Mouse (Mus musculus) limb, embryonic 14.5 days (tissue): ENCODE results near the gene Tmem52b. TPM values are rescaled to one million over a fixed set of nuclear protein-coding genes. Genes with fewer than 3 reads are reported as not detected.
"Not testable (repeated sequence)": the region's sequence is repeated elsewhere in the genome, so short reads cannot be mapped to it uniquely, and the experiment has no call there.

Source experiments
- ATAC-seq: fragments of 200-750 bp; cut with Nextera tagmentation; 2 replicates; pipeline ENCODE4 v1.8.0; 2017; ENCODE audit warnings: low read depth, moderate number of reproducible peaks, moderate TSS enrichment; ENCODE audit not compliant: low FRiP score
- DNase-seq: peaks from one replicate; pipeline ENCODE4 v3.0.0-alpha.2; 2015; ENCODE audit warnings: low spot score
- H3K27ac ChIP-seq: fragments of 300-500 bp; sonication (generic); replicated peaks from 2 replicates; pipeline ENCODE4 v1.5.1; 2014; ENCODE audit warnings: low read depth, mild to moderate bottlenecking, low read length, moderate library complexity, mixed read lengths
- H3K27me3 ChIP-seq: fragments of 300-500 bp; sonication (generic); 2 replicates; pipeline ENCODE4 v1.6.1; 2014; ENCODE audit warnings: low read length, mixed read lengths; ENCODE audit not compliant: control insufficient read depth, insufficient read depth
- H3K36me3 ChIP-seq: fragments of 300-500 bp; sonication (generic); 2 replicates; pipeline ENCODE4 v1.6.1; 2014; ENCODE audit warnings: mild to moderate bottlenecking, low read length, moderate library complexity, mixed read lengths; ENCODE audit not compliant: control insufficient read depth, insufficient read depth
- H3K4me1 ChIP-seq: fragments of 300-500 bp; sonication (generic); 2 replicates; pipeline ENCODE4 v1.6.1; 2014; ENCODE audit warnings: antibody characterized with exemption, low read length, mixed read lengths; ENCODE audit not compliant: control insufficient read depth, insufficient read depth
- H3K4me2 ChIP-seq: fragments of 300-500 bp; sonication (generic); replicated peaks from 2 replicates; pipeline ENCODE4 v1.6.1; 2014; ENCODE audit warnings: low read depth, mild to moderate bottlenecking, low read length, moderate library complexity; ENCODE audit not compliant: severe bottlenecking
- H3K4me3 ChIP-seq: fragments of 300-500 bp; sonication (generic); replicated peaks from 2 replicates; pipeline ENCODE4 v1.5.1; 2014; ENCODE audit warnings: low read length
- H3K9ac ChIP-seq: fragments of 300-500 bp; sonication (generic); 2 replicates; pipeline ENCODE4 v1.6.1; 2014; ENCODE audit warnings: mild to moderate bottlenecking, low read depth, low read length, moderate library complexity; ENCODE audit not compliant: severe bottlenecking
- H3K9me3 ChIP-seq: fragments of 300-500 bp; sonication (generic); 2 replicates; pipeline ENCODE4 v1.6.1; 2016; ENCODE audit warnings: low read length; ENCODE audit not compliant: control insufficient read depth
- POLR2A ChIP-seq: fragments of 200-500 bp; IDR thresholded peaks from 2 replicates; pipeline ENCODE4 v1.8.0; 2012; ENCODE audit warnings: inconsistent platforms, mild to moderate bottlenecking, moderate library complexity, borderline replicate concordance; ENCODE audit not compliant: insufficient read depth, insufficient read length; ENCODE audit errors: extremely low read depth
- WGBS: fragments of 180-500 bp; shearing (Covaris S2); extraction: QIAGEN DNeasy Blood & Tissue Kit; methylation state at CpG from one replicate; pipeline ENCODE4 v1.1.7; 2014; 5-methylcytosine and 5-hydroxymethylcytosine counted together
- polyA plus RNA-seq, 2 experiments: library from polyadenylated mRNA; depleted of rRNA in 1 of 2; stranded (reverse) in 1 of 2; unstranded in 1 of 2; fragments of >200 nt; fragmentation: Nextera tagmentation in 1 of 2; extraction: Ambion mirVana in 1 of 2; gene quantifications; 2 replicates each; pipeline versions ENCODE4 v1.2.1 to v1.2.3; 2012 to 2014

Tmem52b gene
- polyA plus RNA-seq, 2 experiments, result not detected

DNA sequence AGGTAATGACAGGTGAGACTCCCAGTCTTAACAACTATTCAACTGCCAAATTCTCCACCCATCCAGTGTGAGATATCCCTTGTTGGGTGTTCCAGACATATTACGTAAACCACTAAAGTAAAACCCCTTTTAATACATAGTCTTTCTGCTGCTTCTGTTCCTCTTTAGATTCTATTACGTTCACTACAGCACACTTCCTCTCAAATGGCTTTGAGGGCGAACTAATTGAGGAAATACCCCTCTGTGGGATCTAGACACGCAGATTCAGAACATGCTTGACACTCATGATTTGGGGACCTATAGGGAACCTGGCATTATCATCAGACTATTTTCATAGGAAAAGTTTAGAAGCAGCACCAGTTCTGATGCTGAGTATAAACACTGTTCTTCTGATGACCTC lies 17.4 kb upstream of the Tmem52b start:
- H3K4me1 ChIP-seq, result no peaks in the 10 kb centered on the region
- no peak overlapping the region for H3K4me2 ChIP-seq
- H3K9me3 ChIP-seq, result no peaks in the 10 kb centered on the region
- no peak for ATAC-seq
- DNase-seq, result no peak
- H3K4me3 ChIP-seq, result no peak overlapping the region
- H3K9ac ChIP-seq, result no peak overlapping the region
- H3K27me3 ChIP-seq, result no peaks in the 10 kb centered on the region
- H3K27ac ChIP-seq, result no peak overlapping the region
- no peaks in the 10 kb centered on the region for H3K36me3 ChIP-seq
- no peak for TF ChIP-seq POLR2A
- WGBS, result 73% methylated on average over 4 of the region's 4 CpGs

DNA sequence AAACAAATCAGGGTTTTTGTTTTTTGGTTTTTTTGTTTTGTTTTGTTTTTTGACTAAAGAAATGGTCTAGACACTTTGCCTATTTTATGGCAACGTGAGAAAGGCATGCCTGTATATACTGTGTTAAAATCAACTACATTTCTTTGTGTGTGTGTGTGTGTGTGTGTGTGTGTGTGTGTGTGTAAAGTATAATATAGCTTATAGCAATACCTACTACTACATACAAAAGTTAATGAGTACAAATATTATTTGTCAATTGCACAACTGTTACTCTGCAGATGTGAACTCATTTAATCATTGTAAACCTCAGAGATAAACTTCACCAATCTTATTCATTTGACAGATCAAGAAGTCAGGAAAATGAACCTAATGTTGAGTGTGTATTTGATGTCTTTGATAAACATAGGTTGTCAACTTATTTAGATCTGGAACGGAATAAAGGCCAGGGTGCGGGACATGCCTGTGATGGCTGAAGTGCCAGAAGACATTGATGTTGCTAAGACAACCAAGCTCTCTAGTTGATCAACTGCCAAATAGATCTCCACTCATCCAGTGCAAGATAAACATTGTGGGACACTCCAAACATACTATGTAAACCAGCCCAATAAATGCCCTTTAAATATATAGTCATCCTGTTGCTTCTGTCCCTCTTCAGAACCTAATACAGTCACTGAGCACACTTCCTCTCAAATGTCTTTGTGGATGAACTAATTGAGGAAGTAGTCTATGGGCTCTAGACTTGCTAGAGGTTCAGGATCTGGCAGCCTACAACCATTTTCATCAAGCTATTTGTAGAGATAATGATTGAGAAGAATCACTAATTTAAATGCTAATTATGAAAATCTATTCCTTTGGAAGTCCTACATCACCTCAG lies 14.8 kb upstream of the Tmem52b start:
- Histone ChIP-seq H3K9me3 (peaks cover 6% of the 10 kb centered on the region; the same call in 1 of the 2 replicates), H3K36me3 (no peaks in the 10 kb centered on the region), H3K27me3 (no peaks in the 10 kb centered on the region), H3K4me3 (no peak overlapping the region), H3K27ac (no peak overlapping the region), H3K4me1 (no peaks in the 10 kb centered on the region), H3K9ac (no peak overlapping the region), H3K4me2 (no peak overlapping the region)
- no peak for ATAC-seq
- TF ChIP-seq POLR2A, result no peak
- DNase-seq, result no peak
- 92% methylated on average over 3 of the region's 3 CpGs for WGBS

- not testable (repeated sequence) for H3K9ac ChIP-seq, DNase-seq, H3K27me3 ChIP-seq, H3K36me3 ChIP-seq, H3K27ac ChIP-seq, H3K4me1 ChIP-seq, H3K4me2 ChIP-seq, H3K4me3 ChIP-seq, ATAC-seq
- peaks cover 13% of the 10 kb centered on the region; the same call in 1 of the 2 replicates for H3K9me3 ChIP-seq
- WGBS, result 82% methylated on average over 1 of the region's 1 CpGs
Observed at GRCm38 (mm10) chr6:129499516-129499915, 12.8 kb upstream of the Tmem52b start.

DNA sequence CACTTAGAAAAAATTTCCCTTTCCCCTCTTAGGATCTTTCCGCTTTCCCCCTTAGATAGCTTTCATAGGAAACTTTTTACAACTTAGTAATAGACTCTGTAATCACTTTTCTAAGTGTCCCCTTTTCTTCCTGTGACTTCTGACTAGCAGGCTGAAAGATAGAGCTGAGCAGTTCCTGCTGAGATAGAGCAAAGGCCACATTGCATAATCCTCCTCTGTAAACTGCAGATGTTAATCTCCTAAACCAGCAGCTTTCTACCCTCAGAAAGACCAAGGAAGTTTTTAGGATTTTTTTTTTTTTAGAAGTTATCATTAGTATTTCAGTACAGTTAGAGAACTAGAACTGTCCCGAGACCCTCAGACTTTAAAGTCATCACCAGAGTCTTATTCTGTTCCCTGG lies 8.9 kb upstream of the Tmem52b start:
- Histone ChIP-seq H3K4me1 (no peaks in the 10 kb centered on the region), H3K9me3 (peaks cover 13% of the 10 kb centered on the region; the same call in 1 of the 2 replicates), H3K9ac (no peak overlapping the region), H3K36me3 (no peaks in the 10 kb centered on the region), H3K27me3 (no peaks in the 10 kb centered on the region), H3K27ac (no peak overlapping the region), H3K4me3 (no peak overlapping the region), H3K4me2 (no peak overlapping the region)
- 87% methylated on average over 2 of the region's 2 CpGs for WGBS
- DNase-seq (no peak), ATAC-seq (no peak)
- TF ChIP-seq POLR2A, result no peak

GRCm38 (mm10) chr6:129507024-129507423 lies 5.3 kb upstream of the Tmem52b start, which contains the start of gene Olr1:
Olr1 (minus strand) TSS chr6:129507165.
- peaks cover 10% of the 10 kb centered on the region; the same call in 1 of the 2 replicates for H3K9me3 ChIP-seq
- no peak within 1 kb of the TSS for H3K27ac ChIP-seq
- no peak within 1 kb of the TSS for H3K9ac ChIP-seq
- DNase-seq, result no peak
- H3K4me2 ChIP-seq, result no peak within 1 kb of the TSS
- no peaks in the 10 kb centered on the region for H3K27me3 ChIP-seq
- no peak for TF ChIP-seq POLR2A
- no peaks in the 10 kb centered on the region for H3K36me3 ChIP-seq
- no peaks in the 10 kb centered on the region for H3K4me1 ChIP-seq
- H3K4me3 ChIP-seq, result no peak within 1 kb of the TSS
- ATAC-seq, result no peak
- 79% methylated on average over 9 of the region's 9 CpGs for WGBS
